Mouse (Mus musculus) c-Kit-negative CD71-positive TER-119-positive erythroid progenitor cells, embryonic 14.5 days (primary cell): ENCODE data around the gene Sept11.

Source experiments
- DNase-seq: peaks from one replicate; pipeline ENCODE4 v3.0.0-alpha.2; 2013; ENCODE audit warnings: low read depth, low spot score

Gene Sept11

GRCm38 (mm10) chr5:93171420-93171819 lies 78.2 kb downstream of the Sept11 start:
- DNase-seq, result no peak

- no peak for DNase-seq
These were observed 79.3 kb downstream of the Sept11 start for GRCm38 (mm10) chr5:93172536-93172935.

GRCm38 (mm10) chr5:93174675-93175074 lies 81.4 kb downstream of the Sept11 start:
- DNase-seq, result no peak

GRCm38 (mm10) chr5:93178616-93179015 lies 85.4 kb downstream of the Sept11 start:
- DNase-seq, result no peak

- no peak for DNase-seq
These were observed 87.0 kb downstream of the Sept11 start for GRCm38 (mm10) chr5:93180252-93180651.

- no peak for DNase-seq
These were observed 90.1 kb downstream of the Sept11 start for GRCm38 (mm10) chr5:93183311-93183710.

- DNase-seq, result no peak
These were observed 91.3 kb downstream of the Sept11 start for GRCm38 (mm10) chr5:93184548-93184947.

GRCm38 (mm10) chr5:93189607-93190006 lies 96.4 kb downstream of the Sept11 start:
- no peak for DNase-seq

- no peak for DNase-seq
These were observed 97.2 kb downstream of the Sept11 start for GRCm38 (mm10) chr5:93190428-93190827.

- DNase-seq, result no peak
These were observed 105.0 kb downstream of the Sept11 start for GRCm38 (mm10) chr5:93198232-93198631.

GRCm38 (mm10) chr5:93201181-93201580 lies 107.9 kb downstream of the Sept11 start:
- DNase-seq, result no peak

- peak; percentile 47 for DNase-seq
These were observed 112.3 kb downstream of the Sept11 start for GRCm38 (mm10) chr5:93205371-93206108.

- DNase-seq, result peak; percentile 90
These were observed 113.1 kb downstream of the Sept11 start, which contains the start of the genes Ccni and 2010109A12Rik for GRCm38 (mm10) chr5:93206109-93207005. TSS of gene Ccni (minus strand) at chr5:93206495. TSS of gene 2010109A12Rik (plus strand) at chr5:93206518.

GRCm38 (mm10) chr5:93207006-93207348 lies 113.7 kb downstream of the Sept11 start:
- no peak for DNase-seq

GRCm38 (mm10) chr5:93207555-93207954 lies 114.3 kb downstream of the Sept11 start:
- DNase-seq, result no peak

GRCm38 (mm10) chr5:93218375-93218774 lies 125.1 kb downstream of the Sept11 start:
- DNase-seq, result no peak

- no peak for DNase-seq
These were observed 128.4 kb downstream of the Sept11 start for GRCm38 (mm10) chr5:93221661-93222060.

GRCm38 (mm10) chr5:93224549-93224948 lies 131.3 kb downstream of the Sept11 start:
- DNase-seq, result no peak
